Mouse (Mus musculus): ENCODE results near the gene R3hdm2. TPM values are rescaled to one million over a fixed set of nuclear protein-coding genes. Genes with fewer than 3 reads are reported as not detected.

Gene R3hdm2
- polyA plus RNA-seq, 1 experiment from 2014 or later = 33.3 TPM

- H3K4me3 ChIP-seq = no peak overlapping the region
- WGBS = 95% methylated on average over 20 of the region's 20 CpGs
- no peak overlapping the region for H3K27ac ChIP-seq (replicated peaks)
- no peak overlapping the region for H3K9ac ChIP-seq
- no peak for ATAC-seq (ENCODE audit: low read depth)
- peaks cover 100% of the 10 kb centered on the region for H3K36me3 ChIP-seq
- no peaks in the 10 kb centered on the region for H3K27me3 ChIP-seq
- peaks cover 11% of the 10 kb centered on the region for H3K4me1 ChIP-seq (replicated peaks)
- H3K4me2 ChIP-seq = no peak overlapping the region
- no peaks in the 10 kb centered on the region for H3K9me3 ChIP-seq
These were observed 164.2 kb downstream of the R3hdm2 start for GRCm38 (mm10) chr10:127544375-127544774.

- ATAC-seq (ENCODE audit: low read depth) = no peak
- H3K27ac ChIP-seq (replicated peaks) = no peak overlapping the region
- WGBS = 88% methylated on average over 7 of the region's 7 CpGs
- H3K4me3 ChIP-seq = no peak overlapping the region
- H3K27me3 ChIP-seq = no peaks in the 10 kb centered on the region
- peaks cover 100% of the 10 kb centered on the region for H3K36me3 ChIP-seq
- H3K4me1 ChIP-seq (replicated peaks) = peaks cover 11% of the 10 kb centered on the region
- H3K4me2 ChIP-seq = no peak overlapping the region
- H3K9ac ChIP-seq = no peak overlapping the region
- H3K9me3 ChIP-seq = no peaks in the 10 kb centered on the region
These were observed 166.4 kb downstream of the R3hdm2 start for GRCm38 (mm10) chr10:127546505-127546904.

- no peak for ATAC-seq (ENCODE audit: low read depth)
- Histone ChIP-seq H3K27ac (replicated peaks) (no peak overlapping the region), H3K4me1 (replicated peaks) (no peaks in the 10 kb centered on the region), H3K4me2 (no peak overlapping the region), H3K4me3 (no peak overlapping the region), H3K27me3 (no peaks in the 10 kb centered on the region), H3K9me3 (no peaks in the 10 kb centered on the region), H3K9ac (no peak overlapping the region), H3K36me3 (peaks cover 100% of the 10 kb centered on the region)
- WGBS = 90% methylated on average over 15 of the region's 15 CpGs
These were observed 168.1 kb downstream of the R3hdm2 start for GRCm38 (mm10) chr10:127548236-127548635.

Other genes starting within 250 kb of the R3hdm2 start
- 45.0 and 45.1 TPM in 2 replicates for gene B4galnt1, start 215.1 kb upstream of the R3hdm2 start, polyA plus RNA-seq (2015; fragmentation: Nextera tagmentation; extraction: Ambion mirVana)
- 0.83 and 0.93 TPM in 2 replicates for gene Slc26a10, start 199.7 kb upstream of the R3hdm2 start, polyA plus RNA-seq (2015; fragmentation: Nextera tagmentation; extraction: Ambion mirVana)
- gene Arhgef25, start 190.2 kb upstream of the R3hdm2 start, polyA plus RNA-seq (2015; fragmentation: Nextera tagmentation; extraction: Ambion mirVana) = 38.1 and 42.0 TPM in 2 replicates
- gene Dtx3, start 184.6 kb upstream of the R3hdm2 start, polyA plus RNA-seq (2015; fragmentation: Nextera tagmentation; extraction: Ambion mirVana) = 188 and 221 TPM in 2 replicates
- 20.2 and 20.7 TPM in 2 replicates for gene Pip4k2c, start 168.7 kb upstream of the R3hdm2 start, polyA plus RNA-seq (2015; fragmentation: Nextera tagmentation; extraction: Ambion mirVana)
- gene Kif5a, start 117.0 kb upstream of the R3hdm2 start, polyA plus RNA-seq (2015; fragmentation: Nextera tagmentation; extraction: Ambion mirVana) = 102 and 104 TPM in 2 replicates
- 285 and 322 TPM in 2 replicates for gene Dctn2, start 114.0 kb upstream of the R3hdm2 start, polyA plus RNA-seq (2015; fragmentation: Nextera tagmentation; extraction: Ambion mirVana)
- 14.5 and 16.7 TPM in 2 replicates for gene Mbd6, start 91.3 kb upstream of the R3hdm2 start, polyA plus RNA-seq (2015; fragmentation: Nextera tagmentation; extraction: Ambion mirVana)
- gene Mars, start 68.5 kb upstream of the R3hdm2 start, polyA plus RNA-seq (2015; fragmentation: Nextera tagmentation; extraction: Ambion mirVana) = 103 and 110 TPM in 2 replicates
- 1.0 and 1.4 TPM in 2 replicates for gene Arhgap9, start 58.4 kb upstream of the R3hdm2 start, polyA plus RNA-seq (2015; fragmentation: Nextera tagmentation; extraction: Ambion mirVana)
- gene Gli1, start 38.4 kb upstream of the R3hdm2 start, polyA plus RNA-seq (2015; fragmentation: Nextera tagmentation; extraction: Ambion mirVana) = 2.2 and 2.9 TPM in 2 replicates
- not detected in 2 replicates for gene Inhbe, start 25.9 kb upstream of the R3hdm2 start, polyA plus RNA-seq (2015; fragmentation: Nextera tagmentation; extraction: Ambion mirVana)
- gene Inhbc, start 9.9 kb upstream of the R3hdm2 start, polyA plus RNA-seq (2015; fragmentation: Nextera tagmentation; extraction: Ambion mirVana) = not detected in 2 replicates
- 2.4 and 3.2 TPM in 2 replicates for gene Stac3, start 121.4 kb downstream of the R3hdm2 start, polyA plus RNA-seq (2015; fragmentation: Nextera tagmentation; extraction: Ambion mirVana)
- gene Ndufa4l2, start 134.6 kb downstream of the R3hdm2 start, polyA plus RNA-seq (2015; fragmentation: Nextera tagmentation; extraction: Ambion mirVana) = 10.1 and 10.6 TPM in 2 replicates
- gene Shmt2, start 142.1 kb downstream of the R3hdm2 start, polyA plus RNA-seq (2015; fragmentation: Nextera tagmentation; extraction: Ambion mirVana) = 52.4 and 53.0 TPM in 2 replicates
- gene Nxph4, start 154.2 kb downstream of the R3hdm2 start, polyA plus RNA-seq (2015; fragmentation: Nextera tagmentation; extraction: Ambion mirVana) = 128 and 133 TPM in 2 replicates
- gene Lrp1, start 240.8 kb downstream of the R3hdm2 start, polyA plus RNA-seq (2015; fragmentation: Nextera tagmentation; extraction: Ambion mirVana) = 80.9 and 110 TPM in 2 replicates